Mouse (Mus musculus) bone marrow, adult 2 months (tissue): ENCODE data around the gene Gm28308. TPM values are rescaled to one million over a fixed set of nuclear protein-coding genes. Genes with fewer than 3 reads are reported as not detected.

Experiments
- H3K27ac ChIP-seq: fragments of 200-500 bp; 2 replicates; pipeline ENCODE4 v1.5.1; 2012; ENCODE audit warnings: low read depth, mild to moderate bottlenecking, control low read depth, inconsistent platforms, low read length; ENCODE audit not compliant: control insufficient read depth, poor library complexity, insufficient read depth
- H3K4me1 ChIP-seq: fragments of 200-500 bp; 2 replicates; pipeline ENCODE4 v1.6.1; 2011; ENCODE audit warnings: low read length; ENCODE audit not compliant: control insufficient read depth, insufficient read depth
- H3K4me3 ChIP-seq: fragments of 200-500 bp; replicated peaks from 2 replicates; pipeline ENCODE3; 2011; ENCODE audit warnings: mild to moderate bottlenecking, low read depth, low read length, control low read depth; ENCODE audit not compliant: control insufficient read depth
- CTCF ChIP-seq: fragments of 200-500 bp; IDR thresholded peaks from 2 replicates; pipeline ENCODE4 v1.5.1; 2011; ENCODE audit warnings: low read length, control low read depth; ENCODE audit not compliant: control insufficient read depth, insufficient read depth
- POLR2A ChIP-seq: fragments of 200-500 bp; IDR thresholded peaks from 2 replicates; pipeline ENCODE4 v1.6.1; 2011; ENCODE audit warnings: low read depth, mild to moderate bottlenecking, control low read depth, low read length, borderline replicate concordance; ENCODE audit not compliant: control insufficient read depth
- WGBS: fragments of 180-500 bp; shearing (Covaris S2); methylation state at CpG from one replicate; pipeline ENCODE4 v1.1.7; 2018; 5-methylcytosine and 5-hydroxymethylcytosine counted together
- polyA plus RNA-seq: library from polyadenylated mRNA; stranded (reverse); fragments of >200 nt; gene quantifications from 2 replicates; pipeline ENCODE4 v1.2.4, GENCODE M21; 2011; ENCODE audit warnings: low replicate concordance; ENCODE audit not compliant: missing spikeins, insufficient read depth, insufficient read length

The Gm28308 gene
- polyA plus RNA-seq, 1 experiment = not detected

DNA sequence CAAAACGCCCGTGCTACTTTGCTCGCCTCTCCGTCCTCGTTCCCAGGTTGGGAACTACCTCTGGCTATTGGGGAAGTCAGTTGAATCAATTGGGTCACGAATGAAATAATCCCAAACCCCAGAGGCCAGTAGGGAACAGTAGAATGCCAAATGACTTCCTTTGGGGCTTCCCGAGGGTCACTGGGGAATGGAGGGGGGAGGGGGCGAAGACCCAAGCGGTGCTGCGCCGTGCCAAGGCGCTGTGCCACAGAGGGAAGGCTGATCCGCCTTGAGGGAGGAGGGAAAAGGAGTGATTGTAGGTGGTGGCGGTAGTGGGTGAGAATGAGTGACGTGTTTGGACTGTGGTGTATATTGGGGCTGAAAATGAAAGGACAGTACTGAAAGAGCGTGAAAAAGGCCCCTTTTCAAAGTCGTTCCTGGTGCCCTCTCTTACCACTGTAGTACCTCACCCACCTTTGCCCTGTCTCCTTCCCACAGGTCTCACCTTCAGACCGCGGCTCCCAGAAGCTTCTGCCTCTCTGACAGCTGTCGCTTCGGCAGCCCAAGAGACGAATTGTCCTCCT, 502 bp downstream of the Gm28308 start:
- H3K27ac ChIP-seq = peak overlapping the region; percentile 50
- H3K4me1 ChIP-seq = no peaks in the 10 kb centered on the region; the same call in 1 of the 2 replicates
- H3K4me3 ChIP-seq = peak overlapping the region; percentile 71
- no peak for TF ChIP-seq CTCF
- TF ChIP-seq POLR2A = no peak
- 2% methylated on average over 22 of the region's 22 CpGs for WGBS

DNA sequence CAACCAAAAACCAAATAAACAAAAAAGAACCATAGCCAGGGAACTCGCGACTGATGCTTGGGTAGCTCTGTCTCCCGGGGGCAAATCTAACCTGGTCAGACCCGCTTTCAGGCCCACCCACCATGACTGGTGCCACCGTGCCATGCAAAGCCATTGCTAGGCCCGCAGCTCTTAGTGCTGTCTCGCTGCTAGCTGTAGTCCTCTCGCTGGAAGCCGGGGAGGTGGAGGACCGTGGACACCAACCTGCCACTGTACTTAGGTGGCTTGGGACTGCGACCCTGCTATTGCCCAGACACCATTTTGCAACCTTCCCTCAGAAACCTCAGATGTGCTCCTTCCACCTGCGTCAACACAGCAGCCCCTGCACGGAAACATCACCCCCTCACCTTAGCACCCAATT, 1.2 kb downstream of the Gm28308 start:
- Histone ChIP-seq H3K4me3 (peak overlapping the region; percentile 40), H3K4me1 (no peaks in the 10 kb centered on the region; the same call in 1 of the 2 replicates), H3K27ac (no peak overlapping the region)
- under 1% methylated on average over 13 of the region's 13 CpGs for WGBS
- no peak for TF ChIP-seq CTCF
- no peak for TF ChIP-seq POLR2A

DNA sequence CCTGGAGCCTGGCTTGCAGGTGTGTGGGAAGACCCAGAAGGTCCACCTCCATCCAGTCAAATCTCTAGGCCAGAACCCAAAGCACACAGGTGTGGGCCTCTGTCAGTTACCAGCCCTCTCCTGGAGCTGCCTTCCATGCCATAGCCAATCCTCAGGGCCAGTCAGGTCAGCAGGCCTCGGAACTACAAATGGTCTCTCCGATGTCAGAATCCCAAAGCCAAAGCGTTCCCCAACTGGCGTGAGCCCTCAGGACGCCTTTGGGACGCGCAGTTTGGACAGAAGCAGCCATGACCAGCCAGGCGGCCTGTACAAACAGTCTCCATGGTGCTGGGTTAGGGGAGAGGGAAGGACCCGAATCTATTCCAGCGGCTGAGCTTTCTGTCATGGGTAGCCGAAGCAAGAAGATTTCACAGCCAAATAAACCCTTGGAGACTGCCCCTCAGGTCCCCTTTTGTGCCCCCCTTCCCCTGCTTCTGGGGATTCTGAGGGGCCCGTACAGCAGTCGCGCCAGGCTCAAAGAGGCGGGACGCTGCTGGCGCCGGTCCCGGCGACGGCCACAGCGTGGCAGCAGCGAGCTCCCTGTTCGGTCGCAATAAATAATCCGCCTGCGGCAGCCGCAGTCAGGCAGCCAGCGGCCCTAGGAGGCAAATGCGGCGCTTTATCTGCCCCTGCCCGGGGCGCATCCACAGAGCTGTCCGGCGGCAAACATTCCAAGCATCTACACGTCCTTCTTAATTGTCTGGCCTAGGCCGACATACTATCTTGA, 1.8 kb downstream of the Gm28308 start:
- H3K4me3 ChIP-seq = peak overlapping the region; percentile 40

DNA sequence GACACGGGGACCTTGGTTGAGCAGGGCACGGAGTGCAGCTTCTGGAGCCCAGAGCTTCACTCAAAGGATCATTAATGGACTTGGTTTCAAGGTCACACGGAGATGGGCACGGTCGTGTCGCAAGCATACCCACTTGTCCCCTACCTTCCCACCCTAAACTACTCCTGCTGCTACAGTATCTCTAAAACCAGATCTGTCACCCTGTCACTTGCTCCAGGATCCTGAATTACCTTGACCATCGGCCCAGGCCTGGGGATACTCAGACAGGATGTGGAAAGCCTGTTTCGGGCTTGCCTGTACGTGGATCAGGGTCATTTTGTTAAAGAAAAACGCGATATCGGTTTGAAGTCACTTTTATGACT, 3.5 kb downstream of the Gm28308 start:
- Histone ChIP-seq H3K4me3 (no peak overlapping the region), H3K27ac (no peak overlapping the region), H3K4me1 (no peaks in the 10 kb centered on the region; the same call in 1 of the 2 replicates)
- WGBS = 41% methylated on average over 12 of the region's 12 CpGs
- TF ChIP-seq CTCF (no peak), POLR2A (no peak)

More for the DNA sequence above, 1.8 kb downstream of the Gm28308 start:
- WGBS = 2% methylated on average over 37 of the region's 37 CpGs
- TF ChIP-seq CTCF = peak; percentile 63
- peak; percentile 28; the same call in 1 of the 2 replicates for TF ChIP-seq POLR2A
- Histone ChIP-seq H3K4me1 (no peaks in the 10 kb centered on the region; the same call in 1 of the 2 replicates), H3K27ac (no peak overlapping the region)

DNA sequence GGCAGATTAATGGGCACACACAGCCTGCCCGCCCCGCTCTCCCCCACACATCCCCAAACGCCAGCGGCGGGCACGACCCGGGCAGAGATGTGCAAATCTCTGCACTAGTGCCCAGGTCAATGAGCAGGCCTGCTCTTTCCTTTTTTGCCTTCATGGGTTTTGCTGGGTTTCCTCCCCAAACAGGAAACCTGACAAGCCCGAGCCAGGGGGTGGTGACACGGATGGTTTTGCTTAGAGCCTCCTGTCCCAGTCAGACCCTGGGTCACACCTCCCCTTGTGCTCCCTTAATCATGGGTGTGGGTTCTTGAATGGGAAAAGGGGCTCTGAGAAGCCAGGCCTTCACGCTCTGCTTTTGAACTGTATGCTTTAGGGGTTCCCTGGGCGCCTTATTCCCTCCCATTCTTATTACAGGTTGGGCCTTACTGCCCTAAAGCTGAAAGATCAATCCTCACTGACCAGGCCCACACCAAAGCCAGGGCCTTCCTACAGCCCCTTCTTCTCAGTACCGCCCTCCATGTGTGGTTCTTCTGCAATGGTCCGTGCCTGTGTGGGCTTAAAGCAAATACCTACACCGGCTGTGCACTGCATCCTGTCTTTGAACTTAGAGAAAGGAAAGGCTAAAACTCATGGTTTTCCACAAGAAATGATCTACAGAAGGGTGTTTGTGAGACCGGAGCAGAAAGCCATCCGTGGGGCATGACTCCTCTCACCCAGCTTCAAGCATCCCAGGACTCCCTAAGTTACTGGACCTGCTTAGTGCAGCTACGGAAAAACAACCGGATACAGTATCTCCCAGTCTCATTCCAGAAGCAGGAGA, 4.1 kb downstream of the Gm28308 start:
- 20% methylated on average over 18 of the region's 18 CpGs for WGBS
- Histone ChIP-seq H3K4me1 (no peaks in the 10 kb centered on the region; the same call in 1 of the 2 replicates), H3K27ac (no peak overlapping the region), H3K4me3 (no peak overlapping the region)
- TF ChIP-seq POLR2A = no peak
- no peak for TF ChIP-seq CTCF

DNA sequence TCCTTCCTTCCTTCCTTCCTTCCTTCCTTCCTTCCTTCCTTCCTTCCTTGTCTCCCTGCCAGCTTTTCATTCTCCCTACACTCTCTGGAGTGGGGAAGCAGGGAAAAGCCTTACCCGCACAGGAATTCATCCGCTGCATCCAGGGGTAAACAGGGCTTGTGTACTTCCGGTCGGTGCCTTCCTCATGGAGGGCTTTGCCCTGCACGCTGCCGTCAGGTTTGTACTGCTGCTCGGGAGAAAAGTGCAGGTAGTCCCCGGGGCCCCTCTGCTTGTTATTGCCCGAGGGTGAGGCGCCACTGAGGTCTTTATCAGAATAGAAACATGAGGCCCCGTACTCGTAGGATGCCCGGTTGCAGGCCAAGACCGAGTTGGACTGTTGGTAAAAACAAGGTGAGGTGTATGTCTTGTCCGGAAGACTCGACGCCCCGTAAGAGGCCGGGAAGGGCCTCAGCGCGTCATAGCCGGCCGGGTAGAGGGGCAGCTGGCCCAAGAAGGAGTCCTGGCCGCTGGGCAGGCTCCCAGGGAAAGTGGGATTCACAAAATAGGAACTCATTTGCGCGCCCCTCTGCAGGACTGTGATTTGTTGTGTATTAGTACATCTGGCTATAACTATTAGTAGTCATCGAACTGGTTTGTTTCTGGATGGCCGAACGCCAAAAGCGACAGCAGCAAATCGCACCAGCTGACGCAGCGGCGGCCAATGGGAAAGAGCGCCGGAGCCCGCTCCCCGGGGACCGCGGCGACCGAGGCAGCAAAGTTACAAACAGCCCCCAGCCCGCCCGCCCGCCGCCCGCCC, 4.9 kb downstream of the Gm28308 start, which contains the start of gene Hoxa6:
TSS of gene Hoxa6 (minus strand) at position 651 of the 796 bp plus-strand sequence.
- Histone ChIP-seq H3K27ac (no peak within 1 kb of the TSS), H3K4me3 (no peak within 1 kb of the TSS), H3K4me1 (no peaks in the 10 kb centered on the region; the same call in 1 of the 2 replicates)
- TF ChIP-seq POLR2A = no peak
- TF ChIP-seq CTCF = no peak
- WGBS = 22% methylated on average over 47 of the region's 47 CpGs

DNA sequence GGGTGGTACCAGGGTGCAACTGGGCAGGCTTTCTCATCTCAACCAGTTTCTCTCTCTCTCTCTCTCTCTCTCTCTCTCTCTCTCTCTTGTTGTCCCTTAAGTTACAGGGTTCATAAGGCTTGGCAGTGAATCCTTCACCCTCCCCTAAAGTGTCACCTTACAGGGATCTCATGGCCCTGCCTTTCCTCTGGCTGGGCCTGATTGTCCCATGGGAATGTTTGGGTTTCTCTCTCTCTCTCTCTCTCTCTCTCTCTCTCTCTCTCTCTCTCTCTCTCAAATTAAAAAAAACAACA, 5.5 kb downstream of the Gm28308 start:
- no peak for TF ChIP-seq CTCF
- TF ChIP-seq POLR2A = no peak
- H3K4me1 ChIP-seq = no peaks in the 10 kb centered on the region; the same call in 1 of the 2 replicates
- H3K4me3 ChIP-seq = no peak overlapping the region
- no peak overlapping the region for H3K27ac ChIP-seq
